Mouse (Mus musculus) heart, postnatal 10 days (tissue): Measurements from ENCODE around the gene Cep41. TPM values are rescaled to one million over a fixed set of nuclear protein-coding genes. Genes with fewer than 3 reads are reported as not detected.
A peak's percentile ranks its signal among the peaks of the same experiment; 100 is the strongest.

Experiments
- DNase-seq, 2 experiments: peaks; one replicate each; pipeline ENCODE4 v3.0.0; 2021
- intact Hi-C: fragments of 180-260 bp; cut with DNase I; formaldehyde crosslinking; loops from one replicate; pipeline ENCODE4 v1.15.1; 2025
- total RNA-seq, 2 experiments: library from RNA; stranded (reverse); gene quantifications; 2 replicates each; pipeline ENCODE4 v1.2.3; 2021

Gene Cep41
- total RNA-seq, 2 experiments from 2014 or later, result 2.3 to 4.1 TPM

DNA sequence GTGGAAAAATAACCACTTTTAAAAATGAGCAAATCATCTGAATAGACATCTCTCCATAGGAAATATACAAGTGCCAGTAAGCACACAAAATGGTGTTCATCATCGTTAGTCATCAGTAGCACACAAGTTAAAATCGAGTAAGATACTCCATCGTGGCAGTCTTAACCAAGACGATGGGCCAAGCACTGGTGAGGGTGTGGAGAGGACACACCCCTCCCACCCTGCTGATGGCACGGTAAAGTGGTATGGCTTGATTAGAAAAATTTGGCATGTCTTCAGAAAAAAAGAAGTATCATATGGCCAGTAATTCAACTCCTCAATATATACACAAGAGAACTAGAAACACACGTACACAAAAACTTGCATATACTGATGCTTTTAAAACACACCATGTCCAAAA, 17.0 kb downstream of the Cep41 start:
- no peak for DNase-seq
- intact Hi-C loops, result no loop called here

DNA sequence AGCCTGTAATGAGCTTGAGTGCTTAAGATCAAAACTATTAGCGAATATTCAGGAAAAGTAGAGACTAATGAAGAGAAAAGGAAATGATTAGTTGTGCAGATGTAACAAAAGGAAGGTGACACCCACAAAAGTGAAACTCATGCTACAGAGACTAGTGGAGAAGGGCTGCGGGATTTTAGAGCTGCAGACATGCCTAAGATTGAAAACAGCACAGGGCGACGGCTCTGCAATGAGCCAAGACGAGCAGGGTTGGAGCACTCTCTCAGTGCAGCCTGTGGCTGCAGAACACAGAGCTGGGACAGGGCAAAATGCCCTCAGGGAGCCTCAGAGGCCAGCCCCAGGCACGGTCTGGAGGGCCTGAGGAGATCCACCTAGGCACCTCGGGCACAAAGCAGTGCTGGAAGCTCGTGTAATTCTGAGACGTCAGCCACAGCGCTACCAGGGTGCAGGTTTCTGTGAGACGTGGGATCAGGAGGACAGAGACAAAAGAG, 18.2 kb downstream of the Cep41 start:
- peak; percentile 46 to 55 for DNase-seq
- intact Hi-C loops, result no loop called here

- intact Hi-C loops, result loop anchor here (5.0 kb wide), 1 partner anchor 212 kb away; no protein-coding TSS in a partner anchor
- peak; percentile 42 to 54 for DNase-seq
These were observed 18.8 kb downstream of the Cep41 start for GRCm38 (mm10) chr6:30674714-30675280.

GRCm38 (mm10) chr6:30673764-30674561, 19.6 kb downstream of the Cep41 start:
- intact Hi-C loops, result loop anchor here (5.0 kb wide), 1 partner anchor 212 kb away; no protein-coding TSS in a partner anchor
- DNase-seq, result peak; percentile 57 to 62

DNA sequence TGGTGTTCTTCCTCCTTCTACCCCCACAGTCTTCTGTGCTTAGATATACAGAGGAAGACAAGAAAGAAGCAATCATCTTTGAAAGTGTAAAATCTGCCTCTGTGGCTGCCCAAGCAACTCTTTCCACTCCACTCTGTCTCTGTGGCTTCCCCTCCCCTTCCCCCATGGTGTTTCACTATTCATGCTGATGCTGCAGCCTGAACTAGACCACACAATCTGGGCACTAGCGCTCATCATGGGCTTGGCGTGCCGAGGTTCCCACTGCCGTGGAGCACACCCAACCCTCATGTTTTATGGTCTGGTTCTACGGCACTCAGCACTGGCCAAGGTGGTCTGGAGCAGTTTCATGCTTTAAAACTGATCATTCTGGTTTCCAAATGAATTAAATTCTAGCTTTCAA, 21.9 kb downstream of the Cep41 start:
- intact Hi-C loops, result loop anchor here (5.0 kb wide), 1 partner anchor 209 kb away; no protein-coding TSS in a partner anchor

DNA sequence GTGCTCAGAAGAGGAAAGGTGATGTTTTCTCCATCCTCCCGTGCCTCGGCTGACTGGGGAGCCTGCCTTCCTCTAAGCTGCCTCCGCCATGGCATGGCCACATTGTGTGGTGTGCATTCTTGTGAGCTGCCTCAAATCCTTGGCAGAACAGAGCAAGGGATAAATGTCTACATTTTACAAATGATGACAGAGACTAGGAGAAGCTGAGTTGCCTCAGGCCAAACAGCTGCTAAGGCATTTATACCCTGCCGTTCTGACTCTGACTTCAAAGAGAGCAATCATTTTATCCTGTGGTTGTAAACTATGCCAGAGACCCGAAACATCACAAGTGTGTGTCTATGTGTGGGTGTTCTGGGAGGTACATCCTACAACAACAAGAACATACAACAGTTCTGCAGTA, 26.0 kb downstream of the Cep41 start:
- intact Hi-C loops, result no loop called here
- DNase-seq, result no peak

More for the DNA sequence above, 21.9 kb downstream of the Cep41 start:
- no peak for DNase-seq

DNA sequence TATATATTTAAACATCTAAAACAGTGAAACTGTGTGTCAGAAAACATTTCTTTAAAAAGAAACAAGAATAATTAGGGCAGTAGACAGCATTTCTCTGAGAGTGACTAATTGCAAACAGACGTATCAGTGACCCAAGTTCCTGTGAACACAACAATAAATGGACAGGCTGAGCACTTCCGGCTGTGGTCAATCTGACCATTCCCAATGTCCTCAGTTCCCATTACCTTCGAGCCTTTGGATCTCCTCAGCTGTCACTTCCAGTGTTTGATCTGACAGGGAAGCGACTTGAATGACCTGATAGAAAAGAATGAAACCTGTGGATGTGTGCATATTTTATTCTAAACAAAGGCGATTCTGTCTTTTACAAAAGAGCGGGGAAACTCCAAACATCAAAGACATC, 27.5 kb downstream of the Cep41 start:
- no peak for DNase-seq
- intact Hi-C loops, result no loop called here

GRCm38 (mm10) chr6:30665296-30665695, 28.3 kb downstream of the Cep41 start:
- no peak for DNase-seq
- intact Hi-C loops, result no loop called here

DNA sequence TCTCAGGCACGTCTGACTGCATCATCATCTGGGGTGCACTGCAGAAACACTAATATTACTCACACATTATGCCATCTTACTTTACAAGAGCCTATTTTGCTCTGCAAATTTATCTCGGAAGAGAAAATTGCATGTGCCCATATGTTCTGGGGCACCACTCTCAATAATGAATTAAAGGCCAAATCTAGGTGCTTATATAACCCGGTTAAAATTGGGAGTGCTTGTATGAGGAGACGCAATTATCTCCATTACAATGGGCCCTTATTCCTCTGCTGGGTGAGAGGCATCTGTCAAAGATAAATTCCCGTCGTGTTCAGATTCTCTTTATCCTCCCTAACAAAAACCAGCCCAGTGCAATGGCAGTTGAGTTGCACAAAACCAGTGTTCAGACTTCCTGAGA, 28.8 kb downstream of the Cep41 start:
- DNase-seq, result no peak
- intact Hi-C loops, result no loop called here

DNA sequence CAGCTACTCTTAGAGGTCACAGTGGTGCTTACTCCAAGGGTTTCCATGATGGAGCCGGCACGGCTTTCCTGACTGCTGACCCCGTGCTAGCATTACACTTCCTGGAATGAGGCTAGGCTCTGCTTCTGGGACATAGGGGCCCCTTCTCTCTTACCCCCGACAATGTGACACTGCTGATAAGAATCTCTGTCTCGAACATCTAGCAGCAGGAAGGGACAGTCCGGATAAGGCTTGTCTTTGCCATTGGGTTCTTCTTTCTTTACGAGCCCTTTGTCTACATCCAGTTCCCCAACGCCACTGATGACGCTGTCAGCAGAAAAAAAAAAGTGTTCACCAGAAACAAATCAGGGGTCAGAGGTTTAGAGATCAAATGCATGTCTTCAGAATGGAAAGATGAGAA, 34.9 kb downstream of the Cep41 start:
- no peak for DNase-seq
- intact Hi-C loops, result no loop called here

DNA sequence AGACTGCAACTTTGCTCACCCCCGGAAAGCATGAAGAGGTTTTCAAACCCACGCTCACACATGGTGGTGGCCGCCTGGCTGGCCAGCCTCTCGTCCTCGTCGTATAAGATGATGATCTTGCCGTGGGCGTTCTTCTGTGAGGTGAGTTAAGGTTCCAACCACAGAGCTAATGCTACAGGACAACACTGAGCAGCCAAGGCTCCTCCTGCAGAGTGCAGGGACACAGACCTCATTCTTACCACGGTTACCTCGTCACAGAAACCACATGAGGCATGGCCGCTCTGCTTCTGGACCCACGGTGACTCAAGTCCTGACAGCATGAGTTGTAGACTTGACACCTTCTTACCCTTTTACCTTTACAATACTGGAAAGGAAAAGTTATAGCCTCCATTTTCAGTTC, 36.3 kb downstream of the Cep41 start:
- intact Hi-C loops, result no loop called here
- no peak for DNase-seq

DNA sequence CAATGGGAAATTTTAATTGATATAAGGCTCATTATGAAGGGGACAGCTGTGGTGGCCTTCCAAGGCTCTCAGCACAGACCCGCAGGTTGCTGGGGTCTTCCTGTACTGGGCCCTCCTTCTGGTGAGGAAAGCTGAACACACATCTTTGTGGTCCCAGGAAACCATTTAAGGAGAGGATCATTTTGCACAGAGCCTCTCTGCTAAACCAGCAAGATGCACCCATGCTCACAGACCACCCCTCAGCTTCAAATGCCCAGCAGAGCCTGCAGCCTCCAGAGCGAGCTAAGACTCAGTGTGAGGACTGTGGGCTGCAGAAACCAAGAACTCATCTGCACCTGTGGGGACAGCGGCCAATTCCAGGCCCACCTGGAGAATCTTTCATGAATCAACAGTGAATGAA, 38.6 kb downstream of the Cep41 start:
- intact Hi-C loops, result no loop called here
- DNase-seq, result no peak

GRCm38 (mm10) chr6:30654402-30654859, 39.1 kb downstream of the Cep41 start:
- intact Hi-C loops, result no loop called here

GRCm38 (mm10) chr6:30653518-30653917, 40.0 kb downstream of the Cep41 start:
- intact Hi-C loops, result no loop called here
- no peak for DNase-seq

More at GRCm38 (mm10) chr6:30654402-30654859, 39.1 kb downstream of the Cep41 start:
- DNase-seq, result no peak

GRCm38 (mm10) chr6:30652425-30653188, 40.9 kb downstream of the Cep41 start:
- intact Hi-C loops, result no loop called here
- no peak for DNase-seq

DNA sequence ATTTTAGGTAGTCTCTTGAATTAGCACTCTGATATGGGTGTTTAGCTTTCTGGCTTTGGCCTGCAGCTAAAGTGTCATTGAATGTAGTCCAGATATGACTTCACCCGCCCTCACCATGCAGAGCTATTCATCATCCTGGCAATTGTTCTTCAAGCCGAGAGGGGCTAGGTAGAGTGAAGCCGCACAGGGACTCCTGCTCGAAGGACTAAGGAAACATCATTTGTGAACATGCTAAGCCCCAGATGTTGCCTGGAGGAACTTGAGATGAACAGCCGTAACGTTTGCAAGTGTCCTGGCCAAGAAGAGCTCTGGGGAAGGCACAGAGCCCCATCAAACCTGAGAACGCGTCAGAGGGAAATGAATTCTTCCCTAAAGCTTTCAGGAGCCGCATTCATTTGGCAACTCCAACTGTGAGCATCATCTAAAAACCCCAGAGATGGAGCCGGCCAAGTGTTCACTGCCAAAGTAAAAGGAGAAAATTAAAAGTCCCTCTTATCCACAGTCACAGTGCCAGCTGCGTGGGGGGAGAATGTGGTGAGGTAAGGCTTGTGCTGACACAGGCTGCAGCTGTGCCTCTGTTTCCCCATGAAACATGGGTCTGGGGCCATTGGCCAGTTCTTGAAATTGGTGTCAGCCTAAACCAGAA, 43.8 kb downstream of the Cep41 start:
- intact Hi-C loops, result no loop called here
- DNase-seq, result peak; percentile 41 to 53

- intact Hi-C loops, result no loop called here
- no peak for DNase-seq
These were observed 48.2 kb downstream of the Cep41 start for GRCm38 (mm10) chr6:30645379-30645778.

DNA sequence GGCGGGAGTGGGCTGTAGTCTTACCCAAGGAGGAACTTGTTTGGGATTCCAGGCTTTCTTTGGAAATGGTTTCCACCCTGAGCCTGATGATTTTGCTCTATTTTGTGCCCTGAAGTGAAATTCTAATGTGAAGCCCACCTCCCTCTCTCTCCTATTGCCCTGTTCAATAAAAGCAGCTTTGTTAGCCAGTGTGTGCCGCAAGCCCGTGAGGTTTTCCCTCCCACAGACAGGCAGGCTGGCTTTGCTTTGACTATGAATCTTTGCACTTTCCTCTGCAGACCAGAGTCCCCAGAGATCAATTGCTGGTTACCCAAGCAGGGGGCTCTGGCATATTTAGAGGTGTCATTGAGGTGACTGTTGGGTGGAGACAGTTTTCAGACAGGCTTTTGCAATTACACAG, 49.1 kb downstream of the Cep41 start:
- no peak for DNase-seq
- intact Hi-C loops, result no loop called here

DNA sequence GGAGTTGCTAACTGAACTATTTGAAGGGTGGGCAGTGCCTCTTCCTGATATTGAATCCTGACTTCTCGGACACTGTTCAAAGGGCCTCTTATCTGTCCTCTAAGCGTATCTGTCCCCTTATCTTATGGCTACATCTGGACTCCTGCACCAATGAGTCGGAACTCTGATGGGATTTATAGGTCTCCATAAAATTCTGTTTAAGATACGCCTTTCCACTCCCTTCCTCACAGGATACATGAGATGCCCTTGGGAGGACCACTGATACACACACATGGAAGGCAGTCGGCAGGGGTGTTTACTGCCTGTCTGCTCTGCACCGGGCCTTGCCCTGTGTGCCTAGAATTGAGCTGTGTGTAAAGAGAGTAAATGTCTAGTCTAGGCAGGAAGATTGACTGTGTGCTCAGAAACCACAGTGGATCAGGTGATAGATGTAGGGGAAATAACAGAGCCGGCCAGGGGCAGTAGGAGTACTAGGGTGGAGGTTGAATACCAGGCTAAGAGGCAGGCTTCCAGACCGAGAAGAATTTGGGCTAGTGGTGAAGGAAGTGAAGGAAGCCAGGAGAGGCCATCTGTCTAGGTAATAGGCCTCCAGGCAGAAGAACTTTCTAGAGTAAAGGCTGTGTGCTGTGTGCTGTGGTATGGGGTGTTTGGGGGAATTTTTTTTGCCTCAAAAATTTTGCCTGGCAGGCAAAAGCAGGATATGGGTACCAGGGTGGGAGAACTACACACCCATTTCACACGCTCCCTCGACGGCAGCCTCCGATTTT, 49.7 kb downstream of the Cep41 start:
- DNase-seq, result no peak
- intact Hi-C loops, result no loop called here

- no peak for DNase-seq
- intact Hi-C loops, result no loop called here
These were observed 54.8 kb downstream of the Cep41 start, which contains the start of gene Cpa1 for GRCm38 (mm10) chr6:30638674-30639268. Gene Cpa1, plus strand, starts transcription at chr6:30639218.
